Mouse (Mus musculus) erythroblast, embryonic 14.5 days (primary cell): Measurements from ENCODE around the gene Fam98a. TPM values are rescaled to one million over a fixed set of nuclear protein-coding genes. Genes with fewer than 3 reads are reported as not detected.

Experiments used
- H3K27me3 ChIP-seq: 2 replicates; pipeline ENCODE4 v1.6.1; 2012; ENCODE audit warnings: inconsistent platforms; ENCODE audit not compliant: control insufficient read depth
- H3K36me3 ChIP-seq: 2 replicates; pipeline ENCODE4 v1.6.1; 2012; ENCODE audit warnings: mild to moderate bottlenecking, inconsistent platforms; ENCODE audit not compliant: control insufficient read depth
- H3K4me1 ChIP-seq: 2 replicates; pipeline ENCODE4 v1.6.1; 2012; ENCODE audit warnings: inconsistent platforms; ENCODE audit not compliant: control insufficient read depth
- H3K4me3 ChIP-seq: replicated peaks from 2 replicates; pipeline ENCODE3; 2012; ENCODE audit warnings: moderate library complexity, mild to moderate bottlenecking, inconsistent platforms
- H3K9me3 ChIP-seq: 2 replicates; pipeline ENCODE4 v1.6.1; 2012; ENCODE audit warnings: low read length, inconsistent platforms, mixed read lengths; ENCODE audit not compliant: control insufficient read depth
- GATA1 ChIP-seq: IDR thresholded peaks from 2 replicates; pipeline ENCODE4 v1.6.1; 2012; ENCODE audit warnings: low read length, inconsistent platforms, mixed read lengths
- TAL1 ChIP-seq: IDR thresholded peaks from 3 replicates; pipeline ENCODE4 v1.6.1; 2012; ENCODE audit warnings: low read length, inconsistent platforms, mixed read lengths
- polyA plus RNA-seq: library from polyadenylated mRNA; stranded (reverse); fragments of >175 nt; gene quantifications from 2 replicates; pipeline ENCODE4 v1.2.3, GENCODE M21; 2012

Fam98a gene
- polyA plus RNA-seq, result 0.77 and 0.92 TPM in 2 replicates

DNA sequence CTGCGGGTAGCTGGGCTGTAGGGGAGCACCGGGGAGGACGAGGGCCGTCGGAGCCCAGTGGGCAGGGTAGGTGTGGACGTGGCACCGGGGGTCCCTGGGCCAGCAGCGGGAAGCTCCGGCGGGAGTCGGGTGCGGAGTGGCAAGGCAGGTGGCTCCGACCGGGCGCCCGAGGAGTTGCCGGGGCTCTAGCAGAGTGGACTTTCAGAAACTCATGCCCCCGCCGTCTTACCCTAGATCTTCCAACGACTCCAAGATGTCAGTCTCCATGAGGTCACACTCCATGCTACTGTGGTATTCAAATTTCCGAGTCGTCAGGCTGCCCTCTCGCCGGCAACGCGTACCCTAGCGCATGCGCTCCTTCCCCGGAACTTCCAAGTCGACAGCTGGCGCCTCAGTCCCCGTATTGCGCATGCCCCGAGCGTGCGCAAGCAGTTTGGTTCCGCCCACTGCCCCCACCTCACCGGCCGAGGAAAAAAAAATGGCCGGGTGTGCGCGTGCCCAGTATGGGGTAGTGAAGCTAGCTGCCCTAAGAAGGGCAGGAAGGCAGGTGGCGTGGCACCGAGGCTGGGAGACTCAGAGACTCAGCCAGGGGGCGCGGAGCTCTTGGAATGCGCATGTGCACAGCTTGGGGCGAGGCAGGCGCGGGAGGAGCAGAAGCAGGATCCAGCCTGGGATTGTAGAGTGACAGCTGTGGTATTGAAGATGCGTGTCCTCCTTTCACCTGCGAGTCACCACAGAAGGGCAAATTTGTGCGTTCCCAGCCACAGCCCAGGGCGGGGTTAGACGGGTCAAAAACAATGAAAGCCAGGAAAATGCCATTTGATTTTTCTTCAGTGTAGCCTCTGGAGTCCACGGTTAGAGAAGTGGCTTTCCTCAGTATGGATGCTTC lies at the start of gene Fam98a:
Gene Fam98a, minus strand, starts transcription at position 435 of the 889 bp plus-strand sequence.
- H3K36me3 ChIP-seq, result peaks cover 16% of the 10 kb centered on the region
- TF ChIP-seq TAL1 (no peak), GATA1 (no peak)

GRCm38 (mm10) chr17:75598652-75599051 lies 46.9 kb upstream of the Fam98a start:
- Histone ChIP-seq H3K4me3 (no peak overlapping the region), H3K9me3 (peaks cover 2% of the 10 kb centered on the region; the same call in 1 of the 2 replicates), H3K36me3 (no peaks in the 10 kb centered on the region), H3K4me1 (no peaks in the 10 kb centered on the region), H3K27me3 (no peaks in the 10 kb centered on the region)
- TF ChIP-seq GATA1 (no peak), TAL1 (no peak)

More for the DNA sequence above, at the start of gene Fam98a:
- Histone ChIP-seq H3K4me1 (peaks cover 24% of the 10 kb centered on the region), H3K4me3 (peak within 1 kb of the TSS; percentile 96), H3K27me3 (no peaks in the 10 kb centered on the region), H3K9me3 (no peaks in the 10 kb centered on the region)

DNA sequence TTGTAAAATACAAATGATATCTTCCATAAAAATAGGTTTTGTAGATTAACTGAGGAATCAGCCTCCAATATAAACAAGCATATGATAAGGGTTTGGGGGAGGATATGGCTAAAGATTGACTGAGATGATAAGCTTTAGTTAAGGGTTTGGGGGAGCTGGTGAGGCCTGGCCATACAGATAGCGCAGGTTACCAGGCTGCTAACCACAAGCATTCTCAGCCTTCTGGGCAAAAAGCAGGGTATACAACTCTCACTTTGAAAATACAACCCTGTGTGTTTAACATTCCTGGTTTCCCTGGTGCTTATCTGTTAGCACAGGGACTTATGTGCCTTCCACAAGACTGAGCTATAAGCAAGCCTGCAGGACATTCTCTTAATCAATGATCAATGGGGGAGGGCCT lies 31.0 kb upstream of the Fam98a start:
- H3K4me3 ChIP-seq, result no peak overlapping the region
- no peaks in the 10 kb centered on the region for H3K27me3 ChIP-seq
- H3K4me1 ChIP-seq, result no peaks in the 10 kb centered on the region
- no peak for TF ChIP-seq TAL1
- TF ChIP-seq GATA1, result no peak
- H3K36me3 ChIP-seq, result no peaks in the 10 kb centered on the region
- H3K9me3 ChIP-seq, result no peaks in the 10 kb centered on the region

- Histone ChIP-seq H3K36me3 (no peaks in the 10 kb centered on the region), H3K9me3 (no peaks in the 10 kb centered on the region), H3K4me1 (no peaks in the 10 kb centered on the region), H3K4me3 (no peak overlapping the region), H3K27me3 (no peaks in the 10 kb centered on the region)
- no peak for TF ChIP-seq TAL1
- no peak for TF ChIP-seq GATA1
Observed at GRCm38 (mm10) chr17:75575608-75576007, 23.9 kb upstream of the Fam98a start.

GRCm38 (mm10) chr17:75558041-75558440 lies 6.3 kb upstream of the Fam98a start:
- Histone ChIP-seq H3K9me3 (peaks cover 15% of the 10 kb centered on the region), H3K4me3 (no peak overlapping the region)
- TF ChIP-seq TAL1 (no peak), GATA1 (no peak)

GRCm38 (mm10) chr17:75557031-75557430 lies 5.3 kb upstream of the Fam98a start:
- Histone ChIP-seq H3K36me3 (no peaks in the 10 kb centered on the region), H3K9me3 (peaks cover 14% of the 10 kb centered on the region), H3K4me3 (no peak overlapping the region), H3K4me1 (peaks cover 6% of the 10 kb centered on the region), H3K27me3 (no peaks in the 10 kb centered on the region)
- TF ChIP-seq GATA1, result no peak
- no peak for TF ChIP-seq TAL1

More at GRCm38 (mm10) chr17:75558041-75558440, 6.3 kb upstream of the Fam98a start:
- Histone ChIP-seq H3K36me3 (no peaks in the 10 kb centered on the region), H3K4me1 (no peaks in the 10 kb centered on the region; the same call in 1 of the 2 replicates), H3K27me3 (no peaks in the 10 kb centered on the region)

DNA sequence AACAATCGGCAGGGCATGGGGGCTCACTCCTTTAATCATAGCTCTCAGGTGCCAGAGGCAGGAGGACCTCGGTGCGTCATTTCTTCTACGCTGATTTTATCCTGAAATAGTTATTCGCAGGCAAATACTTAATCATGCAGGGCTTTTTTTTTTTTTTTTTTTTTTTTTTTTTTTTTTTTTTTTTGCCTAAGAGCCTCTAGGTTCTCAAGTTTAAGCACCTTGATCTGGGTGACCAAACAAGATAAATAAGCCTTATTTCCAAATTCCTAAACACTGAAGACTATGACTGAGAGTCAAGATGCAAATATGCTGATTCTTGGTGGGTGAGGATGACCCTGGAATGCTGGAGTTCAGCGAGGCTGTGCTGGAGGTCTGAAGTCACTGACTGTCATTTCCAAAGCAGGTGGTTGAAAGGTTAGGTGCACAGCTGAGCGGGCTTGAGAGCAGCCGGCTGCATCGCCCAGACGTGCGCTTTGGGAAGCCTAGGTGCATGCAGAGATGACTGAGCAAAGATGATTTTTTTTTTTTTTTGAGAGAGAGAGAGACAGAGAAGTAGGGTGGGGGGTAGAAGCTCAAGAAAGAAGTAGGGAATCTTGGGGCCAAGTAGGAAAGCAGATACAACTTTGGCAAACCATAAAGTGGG lies 854 bp downstream of the Fam98a start:
- peaks cover 25% of the 10 kb centered on the region for H3K4me1 ChIP-seq
- no peaks in the 10 kb centered on the region for H3K27me3 ChIP-seq
- TF ChIP-seq GATA1, result no peak
- TF ChIP-seq TAL1, result no peak
- no peaks in the 10 kb centered on the region for H3K9me3 ChIP-seq
- peaks cover 25% of the 10 kb centered on the region for H3K36me3 ChIP-seq
- H3K4me3 ChIP-seq, result peak overlapping the region; percentile 96

DNA sequence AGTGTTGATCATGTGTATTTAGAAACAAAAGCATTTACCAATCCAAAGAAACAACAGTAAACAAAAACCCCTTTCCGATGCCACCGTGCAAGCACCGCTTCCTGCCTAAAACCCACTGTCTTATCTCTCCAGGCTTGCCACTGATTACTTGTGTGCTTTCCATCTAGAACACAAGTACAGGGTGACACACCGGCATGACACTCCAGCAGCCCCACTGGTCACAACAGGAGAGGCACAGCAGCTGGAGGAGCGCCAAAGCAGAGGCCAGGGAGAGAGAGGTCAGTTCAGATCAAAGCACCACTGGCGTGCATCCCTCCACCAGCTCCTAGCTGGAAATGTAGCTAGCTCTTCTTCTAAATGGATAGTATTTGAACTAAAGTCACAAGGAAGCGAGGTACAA lies 7.5 kb downstream of the Fam98a start:
- Histone ChIP-seq H3K4me1 (peaks cover 22% of the 10 kb centered on the region), H3K4me3 (no peak overlapping the region), H3K36me3 (peaks cover 72% of the 10 kb centered on the region), H3K9me3 (no peaks in the 10 kb centered on the region), H3K27me3 (no peaks in the 10 kb centered on the region)
- TF ChIP-seq TAL1 (no peak), GATA1 (no peak)

DNA sequence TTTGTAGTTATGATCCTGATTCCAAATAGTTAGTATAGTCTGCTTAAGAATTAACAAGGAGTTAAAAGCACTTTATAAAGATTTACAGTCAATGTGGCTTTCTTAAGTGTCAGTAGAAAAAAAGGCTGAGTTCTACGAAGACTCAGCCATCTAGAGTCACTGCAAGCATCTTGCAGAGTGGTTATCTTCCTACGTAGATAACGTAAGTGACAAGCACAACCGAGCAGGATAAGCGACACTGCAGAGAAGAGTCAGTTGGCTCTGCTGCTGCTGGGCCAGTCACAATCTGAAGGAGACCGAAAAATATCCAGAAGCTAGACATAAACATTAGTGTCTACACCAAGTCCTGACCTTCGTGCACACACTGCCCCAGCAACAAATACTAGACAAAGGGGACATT lies 8.3 kb downstream of the Fam98a start:
- TF ChIP-seq GATA1, result no peak
- TF ChIP-seq TAL1, result no peak
- no peaks in the 10 kb centered on the region for H3K9me3 ChIP-seq
- H3K27me3 ChIP-seq, result no peaks in the 10 kb centered on the region
- H3K36me3 ChIP-seq, result peaks cover 78% of the 10 kb centered on the region
- H3K4me1 ChIP-seq, result peaks cover 20% of the 10 kb centered on the region
- no peak overlapping the region for H3K4me3 ChIP-seq
